Mouse (Mus musculus): ENCODE data around the gene Gm7030.

DNA sequence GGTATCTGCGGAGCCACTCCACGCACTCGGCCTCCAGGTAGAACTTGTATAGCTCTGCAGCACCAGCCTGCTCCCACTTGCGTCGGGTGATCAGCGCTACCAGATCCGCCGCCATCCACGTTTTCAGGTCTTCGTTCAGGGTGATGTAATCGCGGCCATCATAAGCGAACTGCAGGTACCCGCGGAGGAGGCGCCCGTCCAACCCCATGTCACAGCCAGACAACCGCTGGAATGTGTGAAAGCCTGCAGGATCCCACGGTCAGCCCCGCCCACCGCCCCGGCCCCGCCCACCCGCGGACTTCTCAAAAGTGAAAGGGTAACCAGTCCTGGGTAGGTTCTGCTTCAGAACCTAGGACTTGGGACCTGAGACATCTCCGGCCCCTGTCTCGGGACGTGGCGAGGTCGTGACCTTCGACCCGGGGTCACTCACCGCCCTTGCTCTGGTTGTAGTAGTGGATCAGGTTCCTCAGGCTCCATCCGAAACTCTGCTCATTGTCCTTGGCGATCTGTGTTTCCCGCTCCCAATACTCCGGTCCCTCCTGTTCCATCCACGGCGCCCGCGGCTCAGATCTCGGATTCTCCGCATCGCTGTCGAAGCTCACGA is 45.9 kb downstream of the Gm7030 start:
- TF ChIP-seq CTCF (IDR thresholded peaks at IDR 0.05; ENCODE audit: control insufficient read depth, insufficient read depth, low read length): no peak
- TF ChIP-seq POLR2A (IDR thresholded peaks at IDR 0.05; ENCODE audit: borderline replicate concordance, control insufficient read depth, low read depth, low read length): no peak
